Mouse (Mus musculus): ENCODE data around the gene A030005K14Rik.

GRCm38 (mm10) chr1:83036892-83037667 is 22.1 kb downstream of the A030005K14Rik start:
- TF ChIP-seq CTCF (IDR thresholded peaks at IDR 0.05; ENCODE audit: low read depth), result no peak
- TF ChIP-seq EP300 (IDR thresholded peaks at IDR 0.05; ENCODE audit: low read depth), result no peak
